Mouse (Mus musculus) myocyte (in vitro differentiated cells): ENCODE measurements around the gene Atp8b2. TPM values are rescaled to one million over a fixed set of nuclear protein-coding genes. Genes with fewer than 3 reads are reported as not detected.

ENCODE experiments used
- H3K27me3 ChIP-seq: one replicate; pipeline ENCODE4 v1.6.1; 2011; ENCODE audit not compliant: control insufficient read depth, insufficient read depth, insufficient read length
- H3K36me3 ChIP-seq: one replicate; pipeline ENCODE4 v1.6.1; 2011; ENCODE audit not compliant: control insufficient read depth, insufficient read depth
- H3K4me2 ChIP-seq: one replicate; pipeline ENCODE4 v1.6.1; 2011; ENCODE audit warnings: low read depth, control low read depth
- H3K4me3 ChIP-seq: one replicate; pipeline ENCODE4 v1.5.1; 2011; ENCODE audit warnings: mild to moderate bottlenecking, control low read depth, moderate library complexity
- H3K79me2 ChIP-seq: one replicate; pipeline ENCODE4 v1.6.1; 2011; ENCODE audit not compliant: control insufficient read depth, insufficient read depth
- H3ac ChIP-seq: one replicate; pipeline ENCODE4 v1.6.1; 2011; ENCODE audit not compliant: control insufficient read depth, insufficient read length
- CEBPB ChIP-seq: IDR thresholded peaks from 2 replicates; pipeline ENCODE4 v1.6.1; 2011; ENCODE audit warnings: mild to moderate bottlenecking, moderate library complexity; ENCODE audit not compliant: poor library complexity, insufficient read depth, severe bottlenecking
- E2F4 ChIP-seq: IDR thresholded peaks from one replicate; pipeline ENCODE4 v1.6.1; 2011; ENCODE audit warnings: mild to moderate bottlenecking, control low read depth, moderate library complexity; ENCODE audit not compliant: insufficient read depth
- MAX ChIP-seq: IDR thresholded peaks from one replicate; pipeline ENCODE4 v1.6.1; 2011; ENCODE audit warnings: low read depth, mild to moderate bottlenecking, control low read depth
- MYOD1 ChIP-seq, 3 experiments: IDR thresholded peaks; one replicate each; pipeline ENCODE4 v1.6.1; 2011; ENCODE audit warnings: control low read depth in 2 of 3, low read depth in 2 of 3, mild to moderate bottlenecking in 2 of 3, moderate library complexity in 1 of 3; ENCODE audit not compliant: insufficient read length in 2 of 3, control insufficient read depth in 1 of 3
- MYOG ChIP-seq, 3 experiments: IDR thresholded peaks; one replicate each; pipeline ENCODE4 v1.6.1; 2011; ENCODE audit warnings: control low read depth in 2 of 3, low read depth in 2 of 3, mild to moderate bottlenecking in 2 of 3; ENCODE audit not compliant: insufficient read length in 2 of 3, control insufficient read depth in 1 of 3, insufficient read depth in 1 of 3
- POLR2A ChIP-seq: IDR thresholded peaks from one replicate; pipeline ENCODE4 v1.6.1; 2011; ENCODE audit warnings: low read depth, mild to moderate bottlenecking, control low read depth, moderate library complexity; ENCODE audit not compliant: insufficient read length
- POLR2AphosphoS2 ChIP-seq: IDR thresholded peaks from one replicate; pipeline ENCODE4 v1.6.1; 2011; ENCODE audit warnings: low read depth, control low read depth; ENCODE audit not compliant: insufficient read length
- REST ChIP-seq: IDR thresholded peaks from one replicate; pipeline ENCODE4 v1.6.1; 2011; ENCODE audit warnings: mild to moderate bottlenecking, control low read depth, moderate library complexity; ENCODE audit not compliant: insufficient read depth, insufficient read length
- SRF ChIP-seq: IDR thresholded peaks from one replicate; pipeline ENCODE4 v1.6.1; 2011; ENCODE audit warnings: low read depth; ENCODE audit not compliant: control insufficient read depth, insufficient read length
- TCF12 ChIP-seq: IDR thresholded peaks from one replicate; pipeline ENCODE4 v1.6.1; 2011; ENCODE audit warnings: mild to moderate bottlenecking, control low read depth; ENCODE audit not compliant: poor library complexity, insufficient read depth, severe bottlenecking
- TCF3 ChIP-seq: IDR thresholded peaks from one replicate; pipeline ENCODE4 v1.6.1; 2011; ENCODE audit warnings: low read depth, control low read depth; ENCODE audit not compliant: insufficient read length
- USF1 ChIP-seq: IDR thresholded peaks from one replicate; pipeline ENCODE4 v1.6.1; 2011; ENCODE audit warnings: low read depth, mild to moderate bottlenecking, control low read depth, moderate library complexity
- polyA plus RNA-seq: library from polyadenylated mRNA; unstranded; fragments of >200 nt; fragmentation: generic; extraction: Trizol; gene quantifications from one replicate; pipeline ENCODE4 v1.2.1, GENCODE M21; 2012; ENCODE audit warnings: missing spikeins

The Atp8b2 gene
- polyA plus RNA-seq, 1 experiment, result 20.9 TPM

DNA sequence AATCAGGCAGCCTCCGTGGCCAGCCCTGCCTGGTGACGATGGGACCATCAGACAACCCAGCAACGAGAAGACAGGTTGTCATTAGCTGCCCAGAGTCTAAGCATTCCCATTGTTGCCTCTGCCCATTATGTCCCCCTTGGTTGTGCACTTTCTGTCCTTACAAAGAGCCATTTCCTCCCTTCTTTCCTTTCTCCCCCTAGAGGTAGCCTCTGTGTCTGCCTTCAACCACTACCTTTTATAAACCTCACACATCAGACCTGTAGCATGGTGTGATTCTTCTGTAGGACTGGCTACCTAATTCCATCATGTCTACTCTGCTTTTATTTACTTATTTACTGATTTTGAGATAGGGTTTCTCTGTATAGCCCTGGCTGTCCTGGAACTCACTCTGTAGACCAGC is 23.9 kb upstream of the Atp8b2 start:
- TF ChIP-seq REST, result no peak
- no peak for TF ChIP-seq MAX
- TF ChIP-seq MYOD1 (IDR thresholded peaks at IDR 0.05; ENCODE audit: control insufficient read depth in 1 of 3, insufficient read length in 2 of 3, low read depth in 2 of 3), result no peak
- TF ChIP-seq MYOG (IDR thresholded peaks at IDR 0.05; ENCODE audit: control insufficient read depth in 1 of 3, insufficient read depth in 1 of 3, insufficient read length in 2 of 3, low read depth in 2 of 3), result no peak
- no peak for TF ChIP-seq TCF12
- TF ChIP-seq POLR2A, result no peak
- no peak for TF ChIP-seq E2F4
- TF ChIP-seq POLR2AphosphoS2, result no peak
- TF ChIP-seq TCF3, result no peak
- TF ChIP-seq CEBPB, result no peak
- no peak for TF ChIP-seq USF1
- no peak for TF ChIP-seq SRF
- Histone ChIP-seq H3K79me2 (no peaks in the 10 kb centered on the region), H3K4me3 (no peak overlapping the region), H3ac (no peak overlapping the region), H3K27me3 (no peaks in the 10 kb centered on the region), H3K36me3 (no peaks in the 10 kb centered on the region), H3K4me2 (no peak overlapping the region)

DNA sequence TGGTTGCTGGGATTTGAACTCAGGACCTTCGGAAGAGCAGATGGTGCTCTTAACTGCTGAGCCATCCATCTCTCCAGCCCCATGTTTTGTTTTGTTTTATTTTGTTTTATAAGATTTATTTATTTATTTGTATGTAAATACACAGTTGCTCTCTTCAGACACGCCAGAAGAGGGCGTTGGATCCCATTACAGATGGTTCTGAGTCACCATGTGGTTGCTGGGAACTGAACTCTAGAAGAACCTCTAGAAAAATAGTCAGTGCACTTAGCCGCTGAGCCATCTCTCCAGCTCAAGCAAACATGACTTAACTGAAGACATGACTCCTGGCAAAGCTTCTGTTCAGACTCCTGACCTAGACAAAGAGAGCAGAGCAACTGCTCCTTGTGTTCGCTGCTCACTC is 19.1 kb upstream of the Atp8b2 start:
- no peak overlapping the region for H3K4me3 ChIP-seq
- no peaks in the 10 kb centered on the region for H3K79me2 ChIP-seq
- no peaks in the 10 kb centered on the region for H3K36me3 ChIP-seq
- H3ac ChIP-seq, result no peak overlapping the region
- no peak for TF ChIP-seq MYOD1 (IDR thresholded peaks at IDR 0.05; ENCODE audit: control insufficient read depth in 1 of 3, insufficient read length in 2 of 3, low read depth in 2 of 3)
- no peak for TF ChIP-seq MAX
- no peak for TF ChIP-seq TCF12
- no peak for TF ChIP-seq CEBPB
- H3K27me3 ChIP-seq, result no peaks in the 10 kb centered on the region
- no peak overlapping the region for H3K4me2 ChIP-seq

- Histone ChIP-seq H3ac (no peak overlapping the region), H3K79me2 (no peaks in the 10 kb centered on the region), H3K36me3 (no peaks in the 10 kb centered on the region), H3K4me3 (no peak overlapping the region), H3K27me3 (no peaks in the 10 kb centered on the region), H3K4me2 (no peak overlapping the region)
- no peak for TF ChIP-seq MYOD1 (IDR thresholded peaks at IDR 0.05; ENCODE audit: control insufficient read depth in 1 of 3, insufficient read length in 2 of 3, low read depth in 2 of 3)
Observed at GRCm38 (mm10) chr3:89976859-89977258, 13.6 kb upstream of the Atp8b2 start.

- TF ChIP-seq CEBPB, result no peak
- TF ChIP-seq TCF3, result no peak
- TF ChIP-seq POLR2AphosphoS2, result peak; percentile 5
- H3K4me2 ChIP-seq, result no peak overlapping the region
- no peak overlapping the region for H3K4me3 ChIP-seq
- H3K36me3 ChIP-seq, result no peaks in the 10 kb centered on the region
- H3K79me2 ChIP-seq, result peaks cover 3% of the 10 kb centered on the region
- no peaks in the 10 kb centered on the region for H3K27me3 ChIP-seq
- no peak overlapping the region for H3ac ChIP-seq
Observed at GRCm38 (mm10) chr3:89968509-89968908, 5.2 kb upstream of the Atp8b2 start.

DNA sequence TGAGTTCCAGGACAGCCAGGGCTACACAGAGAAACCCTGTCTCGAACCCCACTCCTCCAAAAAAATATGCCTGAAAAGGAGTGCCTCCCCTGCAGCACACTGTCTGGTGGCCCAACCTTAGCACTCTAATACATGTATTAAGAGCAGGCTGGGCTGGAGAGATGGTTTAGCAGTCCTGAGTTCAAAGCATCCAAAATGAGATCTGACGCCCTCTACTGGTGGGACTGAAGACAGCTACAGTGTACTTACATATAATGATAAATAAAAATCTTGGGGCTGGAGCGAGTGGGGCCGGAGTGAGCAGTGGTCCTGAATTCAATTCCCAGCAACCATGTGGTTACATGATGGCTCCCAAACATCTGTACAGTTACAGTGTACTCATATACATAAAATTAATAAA is 3.6 kb upstream of the Atp8b2 start:
- Histone ChIP-seq H3K4me2 (no peak overlapping the region), H3K27me3 (no peaks in the 10 kb centered on the region), H3K36me3 (no peaks in the 10 kb centered on the region), H3K4me3 (no peak overlapping the region), H3K79me2 (peaks cover 6% of the 10 kb centered on the region), H3ac (no peak overlapping the region)
- no peak for TF ChIP-seq MYOG (IDR thresholded peaks at IDR 0.05; ENCODE audit: control insufficient read depth in 1 of 3, insufficient read depth in 1 of 3, insufficient read length in 2 of 3, low read depth in 2 of 3)
- TF ChIP-seq SRF, result no peak
- no peak for TF ChIP-seq POLR2A
- no peak for TF ChIP-seq E2F4
- no peak for TF ChIP-seq TCF3
- TF ChIP-seq MAX, result no peak
- TF ChIP-seq CEBPB, result no peak
- no peak for TF ChIP-seq REST
- no peak for TF ChIP-seq MYOD1 (IDR thresholded peaks at IDR 0.05; ENCODE audit: control insufficient read depth in 1 of 3, insufficient read length in 2 of 3, low read depth in 2 of 3)
- TF ChIP-seq USF1, result no peak

DNA sequence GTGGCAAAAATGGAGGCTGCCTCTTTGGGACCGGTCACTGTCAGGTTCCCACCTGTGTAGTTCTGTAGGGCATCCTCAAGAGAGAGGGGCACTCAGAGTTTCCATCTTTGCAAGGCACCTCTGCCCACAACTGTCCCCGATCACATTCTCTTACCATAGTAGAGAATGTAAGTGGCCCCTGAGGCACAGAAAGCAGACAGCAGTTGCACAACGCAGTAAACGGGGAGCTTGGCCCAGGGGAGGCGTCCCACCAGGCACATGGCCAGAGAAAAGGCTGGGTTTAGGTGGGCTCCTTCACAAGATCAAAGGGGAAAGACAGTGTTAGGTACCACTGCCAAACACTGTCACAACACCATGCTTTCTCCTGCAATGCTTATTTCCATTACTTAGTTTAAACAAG is 2.7 kb upstream of the Atp8b2 start:
- no peak for TF ChIP-seq MAX
- TF ChIP-seq MYOD1 (IDR thresholded peaks at IDR 0.05; ENCODE audit: control insufficient read depth in 1 of 3, insufficient read length in 2 of 3, low read depth in 2 of 3), result no peak
- TF ChIP-seq E2F4, result no peak
- no peak for TF ChIP-seq POLR2A
- TF ChIP-seq TCF12, result no peak
- no peak for TF ChIP-seq POLR2AphosphoS2
- no peak for TF ChIP-seq CEBPB
- no peak for TF ChIP-seq SRF
- TF ChIP-seq TCF3, result no peak
- TF ChIP-seq REST, result no peak
- no peak for TF ChIP-seq USF1
- no peak for TF ChIP-seq MYOG (IDR thresholded peaks at IDR 0.05; ENCODE audit: control insufficient read depth in 1 of 3, insufficient read depth in 1 of 3, insufficient read length in 2 of 3, low read depth in 2 of 3)

More for the DNA sequence above, 2.7 kb upstream of the Atp8b2 start:
- no peaks in the 10 kb centered on the region for H3K36me3 ChIP-seq
- peaks cover 16% of the 10 kb centered on the region for H3K79me2 ChIP-seq
- H3K4me2 ChIP-seq, result no peak overlapping the region
- no peak overlapping the region for H3ac ChIP-seq
- no peaks in the 10 kb centered on the region for H3K27me3 ChIP-seq
- no peak overlapping the region for H3K4me3 ChIP-seq
